Mouse (Mus musculus): ENCODE measurements around the gene Fgd6.

Fgd6 gene

GRCm38 (mm10) chr10:94045301-94045700 is 9.5 kb downstream of the Fgd6 start:
- no peak for DNase-seq (ENCODE audit: low read depth, low spot score)

GRCm38 (mm10) chr10:94047024-94047423 is 11.2 kb downstream of the Fgd6 start:
- no peak for DNase-seq (ENCODE audit: low read depth, low spot score)

GRCm38 (mm10) chr10:94047845-94048559 is 12.2 kb downstream of the Fgd6 start:
- no peak for DNase-seq (ENCODE audit: low read depth, low spot score)

- no peak for DNase-seq (ENCODE audit: low read depth, low spot score)
Measured at GRCm38 (mm10) chr10:94049121-94049520, 13.3 kb downstream of the Fgd6 start.

GRCm38 (mm10) chr10:94050736-94051135 is 14.9 kb downstream of the Fgd6 start:
- DNase-seq (ENCODE audit: low read depth, low spot score), result no peak

GRCm38 (mm10) chr10:94056487-94056886 is 20.7 kb downstream of the Fgd6 start:
- DNase-seq (ENCODE audit: low read depth, low spot score), result no peak

- DNase-seq (ENCODE audit: low read depth, low spot score), result no peak
Measured at GRCm38 (mm10) chr10:94059618-94060055, 23.8 kb downstream of the Fgd6 start.

GRCm38 (mm10) chr10:94060190-94060589 is 24.4 kb downstream of the Fgd6 start:
- no peak for DNase-seq (ENCODE audit: low read depth, low spot score)

GRCm38 (mm10) chr10:94062357-94062756 is 26.6 kb downstream of the Fgd6 start:
- no peak for DNase-seq (ENCODE audit: low read depth, low spot score)

GRCm38 (mm10) chr10:94066896-94067295 is 31.1 kb downstream of the Fgd6 start:
- DNase-seq (ENCODE audit: low read depth, low spot score), result no peak

- no peak for DNase-seq (ENCODE audit: low read depth, low spot score)
Measured at GRCm38 (mm10) chr10:94068701-94069100, 32.9 kb downstream of the Fgd6 start.

- no peak for DNase-seq (ENCODE audit: low read depth, low spot score)
Measured at GRCm38 (mm10) chr10:94071641-94072040, 35.8 kb downstream of the Fgd6 start.

- DNase-seq (ENCODE audit: low read depth, low spot score), result peak; percentile 40
Measured at GRCm38 (mm10) chr10:94072261-94072915, 36.6 kb downstream of the Fgd6 start.

- no peak for DNase-seq (ENCODE audit: low read depth, low spot score)
Measured at GRCm38 (mm10) chr10:94072916-94073465, 37.2 kb downstream of the Fgd6 start.

GRCm38 (mm10) chr10:94076966-94077825 is 41.4 kb downstream of the Fgd6 start:
- DNase-seq (ENCODE audit: low read depth, low spot score), result no peak

- DNase-seq (ENCODE audit: low read depth, low spot score), result no peak
Measured at GRCm38 (mm10) chr10:94080740-94081139, 44.9 kb downstream of the Fgd6 start.

- DNase-seq (ENCODE audit: low read depth, low spot score), result peak; percentile 6
Measured at GRCm38 (mm10) chr10:94082040-94082734, 46.4 kb downstream of the Fgd6 start.

- DNase-seq (ENCODE audit: low read depth, low spot score), result no peak
Measured at GRCm38 (mm10) chr10:94086315-94086714, 50.5 kb downstream of the Fgd6 start.

- DNase-seq (ENCODE audit: low read depth, low spot score), result peak; percentile 83
Measured at GRCm38 (mm10) chr10:94087367-94088077, 51.7 kb downstream of the Fgd6 start.

GRCm38 (mm10) chr10:94090032-94090431 is 54.2 kb downstream of the Fgd6 start:
- no peak for DNase-seq (ENCODE audit: low read depth, low spot score)

- DNase-seq (ENCODE audit: low read depth, low spot score), result peak; percentile 31
Measured at GRCm38 (mm10) chr10:94093534-94093933, 57.7 kb downstream of the Fgd6 start.

Measured in CD4-positive, CD25-positive, alpha-beta regulatory T cell, adult 2 months (primary cell).